Mouse (Mus musculus): ENCODE measurements around the gene Abhd8. TPM values are rescaled to one million over a fixed set of nuclear protein-coding genes. Genes with fewer than 3 reads are reported as not detected.

The Abhd8 gene
- polyA plus RNA-seq, 1 experiment = 73.6 TPM

- Histone ChIP-seq H3K27me3 (ENCODE audit: control insufficient read depth, insufficient read depth, insufficient read length) (no peaks in the 10 kb centered on the region), H3ac (ENCODE audit: control insufficient read depth, insufficient read length, low read depth) (no peak overlapping the region), H3K4me3 (ENCODE audit: insufficient read depth, poor library complexity, severe bottlenecking) (no peak overlapping the region), H3K79me2 (ENCODE audit: control insufficient read depth, insufficient read depth) (peaks cover 34% of the 10 kb centered on the region), H3K79me3 (ENCODE audit: low read depth) (peaks cover 5% of the 10 kb centered on the region), H3K36me3 (ENCODE audit: control insufficient read depth, insufficient read depth) (peaks cover 25% of the 10 kb centered on the region)
- no peak for TF ChIP-seq MAX (IDR thresholded peaks at IDR 0.05)
- TF ChIP-seq CTCF (IDR thresholded peaks at IDR 0.05; ENCODE audit: control insufficient read depth, insufficient read depth, insufficient read length) = no peak
- no peak for TF ChIP-seq CEBPB (IDR thresholded peaks at IDR 0.05; ENCODE audit: low read depth)
- no peak for TF ChIP-seq MYOG (IDR thresholded peaks at IDR 0.05; ENCODE audit: control insufficient read depth, extremely low read depth, insufficient read length)
- TF ChIP-seq USF1 (IDR thresholded peaks at IDR 0.05; ENCODE audit: low read depth) = no peak
- TF ChIP-seq FOSL1 (IDR thresholded peaks at IDR 0.05; ENCODE audit: insufficient read depth, low read length, poor library complexity, severe bottlenecking) = no peak
- no peak for TF ChIP-seq MYOD1 (IDR thresholded peaks at IDR 0.05; ENCODE audit: control insufficient read depth, insufficient read length, low read depth)
Observed at GRCm38 (mm10) chr8:71462191-71462590, 1.3 kb downstream of the Abhd8 start.

GRCm38 (mm10) chr8:71461152-71461840, 2.2 kb downstream of the Abhd8 start:
- H3ac ChIP-seq (ENCODE audit: control insufficient read depth, insufficient read length, low read depth) = no peak overlapping the region
- TF ChIP-seq USF1 (IDR thresholded peaks at IDR 0.05; ENCODE audit: low read depth) = no peak
- no peak for TF ChIP-seq MYOD1 (IDR thresholded peaks at IDR 0.05; ENCODE audit: control insufficient read depth, insufficient read length, low read depth)
- no peak for TF ChIP-seq MYOG (IDR thresholded peaks at IDR 0.05; ENCODE audit: control insufficient read depth, extremely low read depth, insufficient read length)
- TF ChIP-seq MAX (IDR thresholded peaks at IDR 0.05) = no peak
- TF ChIP-seq CTCF (IDR thresholded peaks at IDR 0.05; ENCODE audit: control insufficient read depth, insufficient read depth, insufficient read length) = no peak
- TF ChIP-seq CEBPB (IDR thresholded peaks at IDR 0.05; ENCODE audit: low read depth) = no peak
- no peaks in the 10 kb centered on the region for H3K27me3 ChIP-seq (ENCODE audit: control insufficient read depth, insufficient read depth, insufficient read length)
- peaks cover 34% of the 10 kb centered on the region for H3K79me2 ChIP-seq (ENCODE audit: control insufficient read depth, insufficient read depth)
- peaks cover 5% of the 10 kb centered on the region for H3K79me3 ChIP-seq (ENCODE audit: low read depth)
- no peak overlapping the region for H3K4me3 ChIP-seq (ENCODE audit: insufficient read depth, poor library complexity, severe bottlenecking)
- peaks cover 27% of the 10 kb centered on the region for H3K36me3 ChIP-seq (ENCODE audit: control insufficient read depth, insufficient read depth)

- Histone ChIP-seq H3K79me3 (ENCODE audit: low read depth) (peaks cover 5% of the 10 kb centered on the region), H3K36me3 (ENCODE audit: control insufficient read depth, insufficient read depth) (peaks cover 23% of the 10 kb centered on the region), H3K79me2 (ENCODE audit: control insufficient read depth, insufficient read depth) (peaks cover 29% of the 10 kb centered on the region), H3K4me3 (ENCODE audit: insufficient read depth, poor library complexity, severe bottlenecking) (no peak overlapping the region), H3ac (ENCODE audit: control insufficient read depth, insufficient read length, low read depth) (no peak overlapping the region), H3K27me3 (ENCODE audit: control insufficient read depth, insufficient read depth, insufficient read length) (no peaks in the 10 kb centered on the region)
- TF ChIP-seq MYOD1 (IDR thresholded peaks at IDR 0.05; ENCODE audit: control insufficient read depth, insufficient read length, low read depth) (no peak), CTCF (IDR thresholded peaks at IDR 0.05; ENCODE audit: control insufficient read depth, insufficient read depth, insufficient read length) (no peak), MYOG (IDR thresholded peaks at IDR 0.05; ENCODE audit: control insufficient read depth, extremely low read depth, insufficient read length) (no peak), FOSL1 (IDR thresholded peaks at IDR 0.05; ENCODE audit: insufficient read depth, low read length, poor library complexity, severe bottlenecking) (no peak)
Observed at GRCm38 (mm10) chr8:71460716-71461115, 2.7 kb downstream of the Abhd8 start.

- no peak overlapping the region for H3K4me3 ChIP-seq (ENCODE audit: insufficient read depth, poor library complexity, severe bottlenecking)
- H3K27me3 ChIP-seq (ENCODE audit: control insufficient read depth, insufficient read depth, insufficient read length) = no peaks in the 10 kb centered on the region
- peaks cover 23% of the 10 kb centered on the region for H3K36me3 ChIP-seq (ENCODE audit: control insufficient read depth, insufficient read depth)
- TF ChIP-seq MAX (IDR thresholded peaks at IDR 0.05) (no peak), MYOG (IDR thresholded peaks at IDR 0.05; ENCODE audit: control insufficient read depth, extremely low read depth, insufficient read length) (no peak), CTCF (IDR thresholded peaks at IDR 0.05; ENCODE audit: control insufficient read depth, insufficient read depth, insufficient read length) (no peak), USF1 (IDR thresholded peaks at IDR 0.05; ENCODE audit: low read depth) (no peak), CEBPB (IDR thresholded peaks at IDR 0.05; ENCODE audit: low read depth) (no peak), FOSL1 (IDR thresholded peaks at IDR 0.05; ENCODE audit: insufficient read depth, low read length, poor library complexity, severe bottlenecking) (no peak), MYOD1 (IDR thresholded peaks at IDR 0.05; ENCODE audit: control insufficient read depth, insufficient read length, low read depth) (no peak)
- peaks cover 5% of the 10 kb centered on the region for H3K79me3 ChIP-seq (ENCODE audit: low read depth)
- H3K79me2 ChIP-seq (ENCODE audit: control insufficient read depth, insufficient read depth) = peaks cover 19% of the 10 kb centered on the region
- H3ac ChIP-seq (ENCODE audit: control insufficient read depth, insufficient read length, low read depth) = no peak overlapping the region
Observed at GRCm38 (mm10) chr8:71457659-71458270, 5.7 kb downstream of the Abhd8 start.

GRCm38 (mm10) chr8:71456906-71457305, 6.5 kb downstream of the Abhd8 start:
- TF ChIP-seq USF1 (IDR thresholded peaks at IDR 0.05; ENCODE audit: low read depth) (no peak), MAX (IDR thresholded peaks at IDR 0.05) (no peak), MYOD1 (IDR thresholded peaks at IDR 0.05; ENCODE audit: control insufficient read depth, insufficient read length, low read depth) (no peak), CTCF (IDR thresholded peaks at IDR 0.05; ENCODE audit: control insufficient read depth, insufficient read depth, insufficient read length) (no peak), CEBPB (IDR thresholded peaks at IDR 0.05; ENCODE audit: low read depth) (no peak), FOSL1 (IDR thresholded peaks at IDR 0.05; ENCODE audit: insufficient read depth, low read length, poor library complexity, severe bottlenecking) (no peak), MYOG (IDR thresholded peaks at IDR 0.05; ENCODE audit: control insufficient read depth, extremely low read depth, insufficient read length) (no peak)
- no peak overlapping the region for H3ac ChIP-seq (ENCODE audit: control insufficient read depth, insufficient read length, low read depth)
- no peak overlapping the region for H3K4me3 ChIP-seq (ENCODE audit: insufficient read depth, poor library complexity, severe bottlenecking)
- H3K79me2 ChIP-seq (ENCODE audit: control insufficient read depth, insufficient read depth) = peaks cover 11% of the 10 kb centered on the region
- H3K79me3 ChIP-seq (ENCODE audit: low read depth) = peaks cover 2% of the 10 kb centered on the region
- H3K36me3 ChIP-seq (ENCODE audit: control insufficient read depth, insufficient read depth) = peaks cover 23% of the 10 kb centered on the region
- H3K27me3 ChIP-seq (ENCODE audit: control insufficient read depth, insufficient read depth, insufficient read length) = no peaks in the 10 kb centered on the region

Data from C2C12 (cell line).